Mouse (Mus musculus): ENCODE measurements around the gene Agtr2.

DNA sequence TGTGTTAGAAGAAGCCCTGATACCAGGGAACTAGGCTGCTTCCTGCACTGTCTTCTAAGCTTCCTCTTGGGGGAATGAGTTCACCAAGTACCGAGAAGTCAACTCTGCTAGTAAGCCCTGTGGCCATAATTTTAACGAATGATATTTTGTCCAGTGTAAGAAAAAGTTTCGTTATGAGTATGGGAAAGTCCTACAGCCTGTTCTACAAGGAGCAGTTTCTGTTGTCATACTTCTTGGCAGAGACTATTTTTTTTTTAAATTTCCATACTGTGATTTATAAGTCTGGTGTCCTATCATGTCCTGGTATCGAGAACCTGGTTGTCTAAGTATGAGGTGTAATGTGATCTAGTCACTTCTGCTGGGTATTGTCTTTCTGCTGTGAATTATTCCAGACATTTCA lies 38.2 kb downstream of the Agtr2 start:
- no peak for TF ChIP-seq POLR2A (IDR thresholded peaks at IDR 0.05; ENCODE audit: insufficient read length, low read depth)
- no peak for TF ChIP-seq E2F4 (IDR thresholded peaks at IDR 0.05; ENCODE audit: insufficient read depth)
- no peak for TF ChIP-seq MYOG (IDR thresholded peaks at IDR 0.05; ENCODE audit: control insufficient read depth in 1 of 3, insufficient read depth in 1 of 3, insufficient read length in 2 of 3, low read depth in 2 of 3)
- no peak for TF ChIP-seq CEBPB (IDR thresholded peaks at IDR 0.05; ENCODE audit: insufficient read depth, poor library complexity, severe bottlenecking)
- no peak for TF ChIP-seq TCF12 (IDR thresholded peaks at IDR 0.05; ENCODE audit: insufficient read depth, poor library complexity, severe bottlenecking)
- no peak for TF ChIP-seq MAX (IDR thresholded peaks at IDR 0.05; ENCODE audit: low read depth)
- TF ChIP-seq USF1 (IDR thresholded peaks at IDR 0.05; ENCODE audit: low read depth): no peak
- TF ChIP-seq MYOD1 (IDR thresholded peaks at IDR 0.05; ENCODE audit: control insufficient read depth in 1 of 3, insufficient read length in 2 of 3, low read depth in 2 of 3): no peak
- no peak for TF ChIP-seq SRF (IDR thresholded peaks at IDR 0.05; ENCODE audit: control insufficient read depth, insufficient read length, low read depth)
- TF ChIP-seq POLR2AphosphoS2 (IDR thresholded peaks at IDR 0.05; ENCODE audit: insufficient read length, low read depth): no peak
- no peak for TF ChIP-seq TCF3 (IDR thresholded peaks at IDR 0.05; ENCODE audit: insufficient read length, low read depth)

Measured in myocyte (in vitro differentiated cells).